Mouse (Mus musculus): ENCODE data around the gene Ctrb1. TPM values are rescaled to one million over a fixed set of nuclear protein-coding genes. Genes with fewer than 3 reads are reported as not detected.

Ctrb1 gene
- polyA plus RNA-seq, 1 experiment from 2014 or later = not detected

GRCm38 (mm10) chr8:111733581-111734243 lies 42.9 kb upstream of the Ctrb1 start:
- Histone ChIP-seq H3K27me3 (ENCODE audit: control insufficient read depth, insufficient read depth, low read length) (no peaks in the 10 kb centered on the region), H3K4me2 (ENCODE audit: low read length) (no peak overlapping the region), H3K4me3 (replicated peaks; ENCODE audit: low read depth, low read length) (no peak overlapping the region), H3K4me1 (ENCODE audit: control insufficient read depth, insufficient read depth, low read length) (peaks cover 72% of the 10 kb centered on the region), H3K27ac (replicated peaks; ENCODE audit: low read depth, low read length) (peak overlapping the region; percentile 87; the same call in 1 of the 2 replicates), H3K36me3 (ENCODE audit: control insufficient read depth, insufficient read depth, low read length) (no peaks in the 10 kb centered on the region), H3K9ac (replicated peaks; ENCODE audit: low read length) (0 out of 2 replicates have a peak overlapping the region, but pooled peaks have one; percentile 0), H3K9me3 (ENCODE audit: control insufficient read depth, low read length) (no peaks in the 10 kb centered on the region)
- DNase-seq (no peak), ATAC-seq (ENCODE audit: low FRiP score, low TSS enrichment) (no peak)
- WGBS = 9% methylated on average over 5 of the region's 5 CpGs

- H3K4me1 ChIP-seq (ENCODE audit: control insufficient read depth, insufficient read depth, low read length) = peaks cover 73% of the 10 kb centered on the region
- peak overlapping the region; percentile 87 for H3K27ac ChIP-seq (replicated peaks; ENCODE audit: low read depth, low read length)
- 31% methylated on average over 10 of the region's 10 CpGs for WGBS
- no peaks in the 10 kb centered on the region for H3K27me3 ChIP-seq (ENCODE audit: control insufficient read depth, insufficient read depth, low read length)
- H3K4me3 ChIP-seq (replicated peaks; ENCODE audit: low read depth, low read length) = peak overlapping the region; percentile 69
- peak; percentile 7; the same call in 1 of the 2 replicates for ATAC-seq (ENCODE audit: low FRiP score, low TSS enrichment)
- DNase-seq = no peak
- H3K36me3 ChIP-seq (ENCODE audit: control insufficient read depth, insufficient read depth, low read length) = no peaks in the 10 kb centered on the region
- H3K9ac ChIP-seq (replicated peaks; ENCODE audit: low read length) = peak overlapping the region; percentile 84
- peak overlapping the region; percentile 81 for H3K4me2 ChIP-seq (ENCODE audit: low read length)
- H3K9me3 ChIP-seq (ENCODE audit: control insufficient read depth, low read length) = no peaks in the 10 kb centered on the region
These were observed 41.7 kb upstream of the Ctrb1 start for GRCm38 (mm10) chr8:111732406-111733085.

- Histone ChIP-seq H3K27ac (replicated peaks; ENCODE audit: low read depth, low read length) (peak overlapping the region; percentile 87), H3K4me2 (ENCODE audit: low read length) (peak overlapping the region; percentile 81), H3K9me3 (ENCODE audit: control insufficient read depth, low read length) (no peaks in the 10 kb centered on the region), H3K4me3 (replicated peaks; ENCODE audit: low read depth, low read length) (peak overlapping the region; percentile 69), H3K4me1 (ENCODE audit: control insufficient read depth, insufficient read depth, low read length) (peaks cover 67% of the 10 kb centered on the region), H3K36me3 (ENCODE audit: control insufficient read depth, insufficient read depth, low read length) (no peaks in the 10 kb centered on the region), H3K27me3 (ENCODE audit: control insufficient read depth, insufficient read depth, low read length) (no peaks in the 10 kb centered on the region), H3K9ac (replicated peaks; ENCODE audit: low read length) (peak overlapping the region; percentile 84)
- DNase-seq (peak; percentile 98), ATAC-seq (ENCODE audit: low FRiP score, low TSS enrichment) (peak; percentile 93)
- WGBS = 0% methylated on average over 35 of the region's 41 CpGs
These were observed 41.2 kb upstream of the Ctrb1 start for GRCm38 (mm10) chr8:111732004-111732403.

- Histone ChIP-seq H3K4me1 (ENCODE audit: control insufficient read depth, insufficient read depth, low read length) (peaks cover 61% of the 10 kb centered on the region), H3K9ac (replicated peaks; ENCODE audit: low read length) (peak overlapping the region; percentile 84), H3K4me3 (replicated peaks; ENCODE audit: low read depth, low read length) (peak overlapping the region; percentile 69), H3K9me3 (ENCODE audit: control insufficient read depth, low read length) (no peaks in the 10 kb centered on the region), H3K27ac (replicated peaks; ENCODE audit: low read depth, low read length) (peak overlapping the region; percentile 87), H3K27me3 (ENCODE audit: control insufficient read depth, insufficient read depth, low read length) (no peaks in the 10 kb centered on the region), H3K4me2 (ENCODE audit: low read length) (peak overlapping the region; percentile 81), H3K36me3 (ENCODE audit: control insufficient read depth, insufficient read depth, low read length) (no peaks in the 10 kb centered on the region)
- DNase-seq = no peak
- ATAC-seq (ENCODE audit: low FRiP score, low TSS enrichment) = peak; percentile 49
- WGBS = 1% methylated on average over 39 of the region's 39 CpGs
These were observed 40.6 kb upstream of the Ctrb1 start for GRCm38 (mm10) chr8:111731231-111731977.

- no peak overlapping the region for H3K4me2 ChIP-seq (ENCODE audit: low read length)
- DNase-seq (no peak), ATAC-seq (ENCODE audit: low FRiP score, low TSS enrichment) (no peak)
- no peak overlapping the region for H3K9ac ChIP-seq (replicated peaks; ENCODE audit: low read length)
- H3K4me3 ChIP-seq (replicated peaks; ENCODE audit: low read depth, low read length) = no peak overlapping the region
- no peaks in the 10 kb centered on the region for H3K36me3 ChIP-seq (ENCODE audit: control insufficient read depth, insufficient read depth, low read length)
- peaks cover 42% of the 10 kb centered on the region for H3K4me1 ChIP-seq (ENCODE audit: control insufficient read depth, insufficient read depth, low read length)
- H3K9me3 ChIP-seq (ENCODE audit: control insufficient read depth, low read length) = no peaks in the 10 kb centered on the region
- 70% methylated on average over 7 of the region's 7 CpGs for WGBS
- H3K27me3 ChIP-seq (ENCODE audit: control insufficient read depth, insufficient read depth, low read length) = no peaks in the 10 kb centered on the region
- no peak overlapping the region for H3K27ac ChIP-seq (replicated peaks; ENCODE audit: low read depth, low read length)
These were observed 38.7 kb upstream of the Ctrb1 start for GRCm38 (mm10) chr8:111729233-111730170.

- Histone ChIP-seq H3K36me3 (ENCODE audit: control insufficient read depth, insufficient read depth, low read length) (no peaks in the 10 kb centered on the region), H3K9ac (replicated peaks; ENCODE audit: low read length) (no peak overlapping the region), H3K4me3 (replicated peaks; ENCODE audit: low read depth, low read length) (no peak overlapping the region), H3K4me1 (ENCODE audit: control insufficient read depth, insufficient read depth, low read length) (peaks cover 32% of the 10 kb centered on the region), H3K27ac (replicated peaks; ENCODE audit: low read depth, low read length) (no peak overlapping the region), H3K27me3 (ENCODE audit: control insufficient read depth, insufficient read depth, low read length) (no peaks in the 10 kb centered on the region), H3K9me3 (ENCODE audit: control insufficient read depth, low read length) (no peaks in the 10 kb centered on the region), H3K4me2 (ENCODE audit: low read length) (no peak overlapping the region)
- WGBS = 77% methylated on average over 5 of the region's 5 CpGs
- no peak for ATAC-seq (ENCODE audit: low FRiP score, low TSS enrichment)
- no peak for DNase-seq
These were observed 37.7 kb upstream of the Ctrb1 start for GRCm38 (mm10) chr8:111728481-111728880.

GRCm38 (mm10) chr8:111727553-111727952 lies 36.7 kb upstream of the Ctrb1 start:
- DNase-seq (no peak), ATAC-seq (ENCODE audit: low FRiP score, low TSS enrichment) (no peak)
- no peak overlapping the region for H3K4me2 ChIP-seq (ENCODE audit: low read length)
- WGBS = 83% methylated on average over 4 of the region's 4 CpGs
- H3K4me1 ChIP-seq (ENCODE audit: control insufficient read depth, insufficient read depth, low read length) = peaks cover 23% of the 10 kb centered on the region
- H3K9ac ChIP-seq (replicated peaks; ENCODE audit: low read length) = no peak overlapping the region
- H3K4me3 ChIP-seq (replicated peaks; ENCODE audit: low read depth, low read length) = no peak overlapping the region
- H3K36me3 ChIP-seq (ENCODE audit: control insufficient read depth, insufficient read depth, low read length) = no peaks in the 10 kb centered on the region
- H3K9me3 ChIP-seq (ENCODE audit: control insufficient read depth, low read length) = no peaks in the 10 kb centered on the region
- H3K27me3 ChIP-seq (ENCODE audit: control insufficient read depth, insufficient read depth, low read length) = no peaks in the 10 kb centered on the region
- H3K27ac ChIP-seq (replicated peaks; ENCODE audit: low read depth, low read length) = no peak overlapping the region

Measured in midbrain, embryonic 14.5 days (tissue).